Mouse (Mus musculus) brain, embryonic 18.5 days (tissue): ENCODE measurements around the gene Fam170b.

ENCODE experiments used
- DNase-seq: peaks from one replicate; pipeline ENCODE4 v3.0.0-alpha.2; 2012; ENCODE audit warnings: low read depth, low spot score

Fam170b gene

DNA sequence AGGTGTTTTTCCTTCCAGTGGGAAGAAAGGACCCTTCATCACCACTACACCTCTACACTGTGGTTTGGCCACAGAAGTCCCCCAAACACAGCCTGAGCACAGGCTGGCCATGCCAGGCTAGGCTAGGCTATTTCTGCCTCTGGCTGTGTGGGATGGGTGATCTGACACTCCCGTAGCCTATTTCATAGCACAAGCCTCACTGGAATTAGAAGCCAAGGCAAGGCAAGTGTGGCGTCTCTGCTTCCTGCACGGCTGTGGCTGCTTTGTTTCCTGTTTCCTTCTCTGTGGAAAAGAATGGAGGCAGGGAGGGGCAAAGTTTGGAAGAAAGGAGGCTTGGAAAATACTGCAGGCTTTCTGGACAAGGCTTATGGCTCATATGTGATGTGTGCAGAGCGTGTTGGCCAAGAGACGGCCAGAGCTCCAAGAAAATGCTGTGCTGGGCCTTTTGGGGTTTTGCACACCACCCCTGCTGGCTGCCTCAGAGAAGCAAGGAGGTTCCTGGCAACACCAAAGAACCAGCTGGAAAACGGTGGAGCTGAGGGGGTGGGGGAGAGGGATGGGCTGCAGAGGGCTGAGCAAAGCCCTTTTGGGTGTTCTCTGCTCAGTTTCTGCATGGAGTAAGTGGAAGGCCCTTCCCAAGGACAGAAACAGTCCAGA, 5.6 kb upstream of the Fam170b start:
- no peak for DNase-seq

- DNase-seq, result no peak
These were observed 1.4 kb downstream of the Fam170b start for GRCm38 (mm10) chr14:32835181-32835580.

DNA sequence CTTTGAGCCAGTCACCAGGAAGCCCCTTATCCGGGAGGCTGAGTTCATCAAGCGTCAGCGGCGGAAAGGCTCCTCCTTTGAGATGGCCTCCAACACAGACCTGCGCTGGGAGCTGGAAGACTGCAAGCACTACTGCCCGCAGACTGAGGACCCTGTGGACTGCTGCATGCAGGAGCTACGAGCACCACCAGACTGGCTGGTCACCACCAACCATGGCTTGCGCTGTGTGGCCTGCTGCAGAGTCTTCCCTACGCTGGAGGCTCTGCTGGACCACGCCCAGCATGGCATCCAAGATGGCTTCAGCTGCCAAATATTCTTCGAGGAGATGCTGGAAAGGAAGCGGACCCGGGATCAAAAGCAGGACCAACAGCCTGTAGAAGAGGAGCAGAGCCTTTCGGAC, 1.8 kb downstream of the Fam170b start:
- DNase-seq, result no peak

GRCm38 (mm10) chr14:32836191-32836590, 2.4 kb downstream of the Fam170b start:
- no peak for DNase-seq

GRCm38 (mm10) chr14:32842052-32842451, 8.3 kb downstream of the Fam170b start:
- no peak for DNase-seq

DNA sequence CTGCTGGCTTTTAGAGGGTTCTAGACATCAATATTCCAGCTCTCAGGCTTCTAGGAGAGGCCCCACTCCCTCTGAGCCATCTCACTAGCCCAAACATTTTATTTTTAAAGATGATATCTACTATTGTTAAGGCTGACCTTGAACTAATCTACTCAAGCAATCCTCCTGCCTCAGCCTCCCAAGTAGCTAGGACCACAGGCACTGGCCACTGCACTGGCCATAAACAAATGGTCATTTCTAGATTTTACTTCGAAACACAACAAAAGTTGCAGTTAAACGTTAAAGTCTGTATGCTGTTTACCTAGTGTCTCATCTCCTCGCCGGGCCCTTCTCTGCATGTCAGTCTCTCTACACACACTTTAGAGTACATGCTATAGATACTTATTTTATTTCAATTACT, 20.3 kb downstream of the Fam170b start:
- no peak for DNase-seq

GRCm38 (mm10) chr14:32856246-32856645, 22.5 kb downstream of the Fam170b start:
- no peak for DNase-seq

- no peak for DNase-seq
These were observed 23.0 kb downstream of the Fam170b start, which contains the start of gene Vstm4 for GRCm38 (mm10) chr14:32856681-32857328. Vstm4 (plus strand) TSS chr14:32856756.

- DNase-seq, result no peak
These were observed 24.6 kb downstream of the Fam170b start for GRCm38 (mm10) chr14:32858361-32858760.

- DNase-seq, result no peak
These were observed 25.3 kb downstream of the Fam170b start for GRCm38 (mm10) chr14:32858941-32859510.

- no peak for DNase-seq
These were observed 26.2 kb downstream of the Fam170b start for GRCm38 (mm10) chr14:32859831-32860569.

DNA sequence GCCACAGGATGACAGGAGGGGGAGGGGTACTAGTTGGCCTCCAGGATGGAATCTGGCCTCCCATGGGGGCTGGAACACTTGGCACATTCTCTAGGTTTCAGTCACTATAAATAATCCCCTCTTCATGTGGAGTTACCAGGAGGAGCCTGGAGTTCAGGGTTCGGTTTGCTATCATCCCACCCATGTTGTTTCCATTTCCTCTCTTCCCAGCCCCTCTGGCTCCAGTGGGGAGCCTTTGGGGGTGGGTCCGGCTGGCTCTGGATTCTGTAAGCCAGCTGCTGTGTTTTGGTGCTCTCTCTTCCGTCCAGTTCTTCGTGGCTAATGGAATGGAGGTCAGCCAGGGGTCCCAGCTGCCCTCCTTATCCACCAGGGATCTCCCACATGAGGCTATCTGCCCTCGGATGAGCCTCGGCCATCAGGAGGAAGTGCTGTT, 27.4 kb downstream of the Fam170b start:
- no peak for DNase-seq

- no peak for DNase-seq
These were observed 27.9 kb downstream of the Fam170b start for GRCm38 (mm10) chr14:32861656-32862055.

- DNase-seq, result no peak
These were observed 31.6 kb downstream of the Fam170b start for GRCm38 (mm10) chr14:32865331-32865730.

- DNase-seq, result no peak
These were observed 38.2 kb downstream of the Fam170b start for GRCm38 (mm10) chr14:32871963-32872362.

DNA sequence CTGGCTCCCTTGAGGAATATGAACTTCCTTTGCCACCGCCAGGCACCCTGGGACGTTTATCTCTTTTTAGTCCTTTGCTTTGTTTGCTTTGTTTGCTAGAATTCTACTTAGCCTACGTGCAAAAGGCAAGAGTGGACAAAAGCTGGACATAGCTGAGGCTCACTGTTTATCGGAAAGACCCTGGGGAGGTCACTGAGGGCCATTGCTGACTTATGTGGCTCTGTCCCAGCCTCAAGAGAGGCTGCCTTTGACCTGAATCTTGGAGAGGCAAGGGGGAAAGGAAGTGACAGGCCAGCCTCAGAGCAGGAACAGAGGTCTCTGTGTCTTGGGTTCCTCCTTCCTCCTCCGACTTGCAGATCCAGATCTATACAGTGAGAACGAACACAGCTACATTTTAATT, 43.8 kb downstream of the Fam170b start:
- DNase-seq, result no peak

- DNase-seq, result no peak
These were observed 46.6 kb downstream of the Fam170b start for GRCm38 (mm10) chr14:32880332-32880731.

DNA sequence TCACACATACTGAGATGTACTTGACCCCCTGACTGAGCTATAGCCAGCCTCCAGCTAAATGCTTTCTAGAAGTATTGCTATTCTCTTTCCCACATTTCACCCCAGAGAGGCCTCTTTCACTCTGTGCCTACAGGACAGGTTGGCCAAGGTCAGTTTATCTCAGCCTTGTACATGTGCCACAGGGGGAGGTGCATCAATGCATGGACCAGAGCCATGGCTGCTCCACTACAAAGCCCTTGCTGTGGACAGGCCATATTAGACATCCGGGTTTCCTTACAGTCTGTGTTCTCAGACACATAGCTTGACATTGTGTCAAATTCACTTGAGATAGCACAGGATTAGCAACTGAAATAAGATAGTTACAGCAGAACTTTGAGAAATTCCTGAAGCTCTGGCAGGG, 47.9 kb downstream of the Fam170b start:
- no peak for DNase-seq
